Mouse (Mus musculus) thymus, adult 2 months (tissue): ENCODE measurements around the gene Rcan1. TPM values are rescaled to one million over a fixed set of nuclear protein-coding genes. Genes with fewer than 3 reads are reported as not detected.
A peak's percentile ranks its signal among the peaks of the same experiment; 100 is the strongest.

Experiments used
- DNase-seq: peaks from one replicate; pipeline ENCODE4 v3.0.0; 2021
- H3K27ac ChIP-seq: fragments of 200-500 bp; 2 replicates; pipeline ENCODE4 v1.5.1; 2012; ENCODE audit warnings: low read length, control low read depth; ENCODE audit not compliant: control insufficient read depth, insufficient read depth
- H3K27me3 ChIP-seq: fragments of 200-500 bp; 2 replicates; pipeline ENCODE4 v1.6.1; 2012; ENCODE audit warnings: mild to moderate bottlenecking, low read length, moderate library complexity, mixed read lengths; ENCODE audit not compliant: control insufficient read depth, insufficient read depth
- H3K36me3 ChIP-seq: fragments of 200-500 bp; 2 replicates; pipeline ENCODE4 v1.6.1; 2012; ENCODE audit warnings: mild to moderate bottlenecking, low read length, moderate library complexity; ENCODE audit not compliant: control insufficient read depth, insufficient read depth
- H3K4me1 ChIP-seq: fragments of 200-500 bp; replicated peaks from 2 replicates; pipeline ENCODE4 v1.6.1; 2012; ENCODE audit warnings: low read length; ENCODE audit not compliant: control insufficient read depth, insufficient read depth
- H3K4me3 ChIP-seq: fragments of 200-500 bp; 2 replicates; pipeline ENCODE4 v1.5.1; 2012; ENCODE audit warnings: mild to moderate bottlenecking, low read length, control low read depth, moderate library complexity; ENCODE audit not compliant: control insufficient read depth, insufficient read depth
- CTCF ChIP-seq: fragments of 200-500 bp; IDR thresholded peaks from 2 replicates; pipeline ENCODE4 v1.5.1; 2012; ENCODE audit warnings: mild to moderate bottlenecking, control low read depth, low read length, moderate library complexity, borderline replicate concordance; ENCODE audit not compliant: control insufficient read depth, poor library complexity, insufficient read depth; ENCODE audit errors: extremely low read depth
- POLR2A ChIP-seq: fragments of 200-500 bp; IDR thresholded peaks from 2 replicates; pipeline ENCODE4 v1.6.1; 2012; ENCODE audit warnings: mild to moderate bottlenecking, low read length, control low read depth, moderate library complexity; ENCODE audit not compliant: control insufficient read depth, poor library complexity, insufficient read depth; ENCODE audit errors: extremely low read depth
- WGBS: fragments of 180-500 bp; shearing (Covaris S2); methylation state at CpG from one replicate; pipeline ENCODE4 v1.1.7; 2018; 5-methylcytosine and 5-hydroxymethylcytosine counted together
- polyA plus RNA-seq: library from polyadenylated mRNA; depleted of rRNA; stranded (reverse); fragments of >200 nt; gene quantifications from 2 replicates; pipeline ENCODE4 v1.2.3, GENCODE M21; 2012

Gene Rcan1
- polyA plus RNA-seq, 1 experiment: 13.8 TPM

- no peak for DNase-seq
- H3K36me3 ChIP-seq: no peaks in the 10 kb centered on the region
- H3K4me1 ChIP-seq: no peaks in the 10 kb centered on the region
- no peaks in the 10 kb centered on the region for H3K27me3 ChIP-seq
- H3K4me3 ChIP-seq: no peak overlapping the region
- no peak for TF ChIP-seq POLR2A
- TF ChIP-seq CTCF: 0 out of 2 replicates have a peak, but pooled peaks have one; percentile 36
- no peak overlapping the region for H3K27ac ChIP-seq
- WGBS: 86% methylated on average over 8 of the region's 8 CpGs
These were observed 18.1 kb downstream of the Rcan1 start for GRCm38 (mm10) chr16:92452609-92453008.

GRCm38 (mm10) chr16:92451516-92452072 lies 19.1 kb downstream of the Rcan1 start:
- WGBS: 97% methylated on average over 17 of the region's 17 CpGs
- TF ChIP-seq CTCF: no peak
- no peak for TF ChIP-seq POLR2A
- Histone ChIP-seq H3K4me1 (no peaks in the 10 kb centered on the region), H3K36me3 (no peaks in the 10 kb centered on the region), H3K27ac (no peak overlapping the region), H3K27me3 (no peaks in the 10 kb centered on the region), H3K4me3 (no peak overlapping the region)
- no peak for DNase-seq

GRCm38 (mm10) chr16:92450331-92450730 lies 20.3 kb downstream of the Rcan1 start:
- H3K27me3 ChIP-seq: no peaks in the 10 kb centered on the region
- WGBS: 97% methylated on average over 8 of the region's 8 CpGs
- DNase-seq: no peak
- no peaks in the 10 kb centered on the region for H3K36me3 ChIP-seq
- no peak overlapping the region for H3K4me3 ChIP-seq
- H3K27ac ChIP-seq: no peak overlapping the region
- TF ChIP-seq POLR2A: no peak
- TF ChIP-seq CTCF: no peak
- no peaks in the 10 kb centered on the region for H3K4me1 ChIP-seq

GRCm38 (mm10) chr16:92449080-92449479 lies 21.6 kb downstream of the Rcan1 start:
- H3K36me3 ChIP-seq: no peaks in the 10 kb centered on the region
- no peaks in the 10 kb centered on the region for H3K4me1 ChIP-seq
- WGBS: 98% methylated on average over 14 of the region's 14 CpGs
- H3K27ac ChIP-seq: no peak overlapping the region
- no peak for DNase-seq
- no peaks in the 10 kb centered on the region for H3K27me3 ChIP-seq
- no peak overlapping the region for H3K4me3 ChIP-seq
- TF ChIP-seq POLR2A (no peak), CTCF (no peak)

GRCm38 (mm10) chr16:92445377-92445776 lies 25.3 kb downstream of the Rcan1 start:
- TF ChIP-seq POLR2A (no peak), CTCF (no peak)
- 71% methylated on average over 10 of the region's 10 CpGs for WGBS
- H3K27ac ChIP-seq: no peak overlapping the region
- H3K4me3 ChIP-seq: no peak overlapping the region
- H3K27me3 ChIP-seq: no peaks in the 10 kb centered on the region
- H3K36me3 ChIP-seq: no peaks in the 10 kb centered on the region
- no peak for DNase-seq
- H3K4me1 ChIP-seq: no peaks in the 10 kb centered on the region

GRCm38 (mm10) chr16:92443644-92444113 lies 27.0 kb downstream of the Rcan1 start:
- H3K4me3 ChIP-seq: no peak overlapping the region
- H3K27ac ChIP-seq: no peak overlapping the region
- TF ChIP-seq CTCF: no peak
- TF ChIP-seq POLR2A: no peak
- 61% methylated on average over 13 of the region's 13 CpGs for WGBS
- H3K27me3 ChIP-seq: no peaks in the 10 kb centered on the region
- DNase-seq: no peak
- no peaks in the 10 kb centered on the region for H3K4me1 ChIP-seq
- H3K36me3 ChIP-seq: no peaks in the 10 kb centered on the region

GRCm38 (mm10) chr16:92442946-92443345 lies 27.7 kb downstream of the Rcan1 start:
- Histone ChIP-seq H3K36me3 (no peaks in the 10 kb centered on the region), H3K27ac (no peak overlapping the region), H3K4me1 (no peaks in the 10 kb centered on the region), H3K27me3 (no peaks in the 10 kb centered on the region), H3K4me3 (no peak overlapping the region)
- WGBS: 95% methylated on average over 4 of the region's 4 CpGs
- no peak for TF ChIP-seq CTCF
- TF ChIP-seq POLR2A: no peak
- no peak for DNase-seq
